Mouse (Mus musculus) frontal cortex, adult 2 months (tissue): ENCODE measurements around the gene Lnpk. TPM values are rescaled to one million over a fixed set of nuclear protein-coding genes. Genes with fewer than 3 reads are reported as not detected.

ENCODE experiments used
- DNase-seq, 2 experiments: peaks; one replicate each; pipeline ENCODE4 v3.0.0; 2022; ENCODE audit warnings: low spot score in 1 of 2; ENCODE audit errors: extremely low spot score in 1 of 2
- polyA plus RNA-seq: library from polyadenylated mRNA; depleted of rRNA; stranded (reverse); fragments of >200 nt; gene quantifications from 2 replicates; pipeline ENCODE4 v1.2.3, GENCODE M21; 2012; rRNA removed

Gene Lnpk
- polyA plus RNA-seq, 1 experiment: 29.3 TPM

- DNase-seq: no peak
Measured at GRCm38 (mm10) chr2:74497851-74498250, 81.4 kb downstream of the Lnpk start.

GRCm38 (mm10) chr2:74491426-74491825, 87.8 kb downstream of the Lnpk start:
- DNase-seq: no peak

GRCm38 (mm10) chr2:74490186-74490585, 89.0 kb downstream of the Lnpk start:
- DNase-seq: no peak

GRCm38 (mm10) chr2:74488443-74488842, 90.8 kb downstream of the Lnpk start:
- no peak for DNase-seq

GRCm38 (mm10) chr2:74482651-74483050, 96.6 kb downstream of the Lnpk start:
- no peak for DNase-seq

- no peak for DNase-seq
Measured at GRCm38 (mm10) chr2:74482086-74482485, 97.1 kb downstream of the Lnpk start.

Other genes starting within 250 kb of the Lnpk start
- not detected in 2 replicates for gene Evx2, start 80.1 kb upstream of the Lnpk start, polyA plus RNA-seq
- gene Hoxd13, start 88.9 kb upstream of the Lnpk start, polyA plus RNA-seq: not detected in 2 replicates
- not detected in 2 replicates for gene Hoxd12, start 95.6 kb upstream of the Lnpk start, polyA plus RNA-seq
- gene Hoxd11, start 100.1 kb upstream of the Lnpk start, polyA plus RNA-seq: not detected in 2 replicates
- not detected in 2 replicates for gene Hoxd10, start 112.5 kb upstream of the Lnpk start, polyA plus RNA-seq
- 0.04 and 0.11 TPM in 2 replicates for gene Hoxd9, start 118.3 kb upstream of the Lnpk start, polyA plus RNA-seq
- gene Hoxd8, start 125.2 kb upstream of the Lnpk start, polyA plus RNA-seq: 0.04 and 0.06 TPM in 2 replicates
- not detected in 2 replicates for gene Hoxd3, start 132.5 kb upstream of the Lnpk start, polyA plus RNA-seq
- gene Hoxd4, start 132.5 kb upstream of the Lnpk start, polyA plus RNA-seq: not detected in 2 replicates
- gene Gm28230, start 147.3 kb upstream of the Lnpk start, polyA plus RNA-seq: 0.04 TPM in 1 of 2 replicates, not detected in the other
- 0.08 and 0.13 TPM in 2 replicates for gene Hoxd1, start 183.5 kb upstream of the Lnpk start, polyA plus RNA-seq
- gene Mtx2, start 246.4 kb upstream of the Lnpk start, polyA plus RNA-seq: 48.1 and 51.2 TPM in 2 replicates